ENCODE assay signal across 39 mouse cellular contexts in the genomic region with DNA sequence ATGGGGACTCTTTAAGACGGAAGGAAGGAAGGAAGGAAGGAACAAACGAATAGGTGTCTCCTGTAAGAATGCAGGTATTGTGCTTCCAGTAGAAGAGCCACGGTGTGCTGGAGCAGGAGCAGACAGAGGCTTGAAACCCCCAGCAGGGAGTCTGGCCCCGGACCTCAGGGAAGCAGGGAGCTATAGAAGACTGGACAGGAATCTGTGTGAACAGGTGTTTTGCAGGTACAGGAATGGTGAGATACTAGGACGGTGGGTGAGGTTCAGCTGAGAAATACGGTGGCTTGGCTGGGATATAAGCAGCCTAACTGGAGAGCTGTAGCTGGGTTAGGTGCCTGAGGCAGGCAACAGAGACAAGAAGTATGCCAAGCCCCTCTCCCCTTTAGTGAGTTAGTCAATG. TPM values are rescaled to one million over a fixed set of nuclear protein-coding genes. Genes with fewer than 3 reads are reported as not detected.
"Had no signal": no experiment of that assay in that cellular context is flagged by ENCODE, and none has a peak within 500 bp of the region (broad histone marks: within the 10 kb centered on the region; RNA-seq: fewer than 3 reads in every experiment).

No protein-coding gene starts in this region.

- DNase-seq: heart, postnatal 4 days; kidney, adult 11 months; kidney, adult 18-20 months; kidney, adult 2 months; kidney, adult 8-10 months; kidney, adult 9 months; kidney, postnatal 10 days; kidney, postnatal 14 days; kidney, postnatal 25 days; kidney, postnatal 36 days; kidney, postnatal 4 days; layer of hippocampus, adult 9-11 months; layer of hippocampus, postnatal 36 days had no signal

- H3K27me3 ChIP-seq: hindbrain, embryonic 12.5 days; hindbrain, embryonic 13.5 days; hindbrain, embryonic 15.5 days; intestine, embryonic 15.5 days; kidney, embryonic 15.5 days had no signal

- H3K9me3 ChIP-seq: heart, embryonic 15.5 days; hindbrain, embryonic 10.5 days; hindbrain, embryonic 12.5 days; hindbrain, embryonic 13.5 days; hindbrain, embryonic 15.5 days; intestine, embryonic 15.5 days; kidney, embryonic 15.5 days had no signal

- H3K4me1 ChIP-seq: hindbrain, embryonic 15.5 days had no signal

- H3K9ac ChIP-seq: heart, embryonic 13.5 days; heart, embryonic 15.5 days; hindbrain, embryonic 12.5 days; hindbrain, embryonic 13.5 days; hindbrain, embryonic 14.5 days; hindbrain, embryonic 15.5 days; intestine, embryonic 15.5 days; kidney, embryonic 15.5 days had no signal

- H3K4me3 ChIP-seq: heart, embryonic 13.5 days; heart, embryonic 15.5 days; hindbrain, embryonic 10.5 days; hindbrain, embryonic 12.5 days; hindbrain, embryonic 13.5 days; hindbrain, embryonic 15.5 days; intestine, embryonic 15.5 days; kidney, embryonic 15.5 days; layer of hippocampus, adult 2 months; left cerebral cortex, adult 2 months had no signal

- H3K27ac ChIP-seq: heart, embryonic 13.5 days; heart, embryonic 15.5 days; hindbrain, embryonic 10.5 days; hindbrain, embryonic 12.5 days; hindbrain, embryonic 13.5 days; hindbrain, embryonic 14.5 days; hindbrain, embryonic 15.5 days; hindbrain, postnatal 0 days; intestine, embryonic 15.5 days; kidney, embryonic 15.5 days; kidney, postnatal 0 days; left cerebral cortex, adult 2 months had no signal

- H3K4me2 ChIP-seq: heart, embryonic 11.5 days; heart, embryonic 13.5 days; heart, embryonic 15.5 days; hindbrain, embryonic 12.5 days; hindbrain, embryonic 13.5 days; hindbrain, embryonic 14.5 days; hindbrain, embryonic 15.5 days; intestine, embryonic 15.5 days; kidney, embryonic 15.5 days had no signal

- H3K36me3 ChIP-seq: heart, embryonic 13.5 days; heart, embryonic 15.5 days; hindbrain, embryonic 10.5 days; hindbrain, embryonic 12.5 days; hindbrain, embryonic 13.5 days; hindbrain, embryonic 15.5 days; intestine, embryonic 15.5 days; kidney, embryonic 15.5 days had no signal

- ATAC-seq: hindbrain, embryonic 16.5 days; hindbrain, postnatal 0 days; inflammation-experienced regulatory T-cells, adult 6 months; intestine, embryonic 15.5 days; intestine, embryonic 16.5 days; intestine, postnatal 0 days had no signal

RNA-seq across cellular contexts. Expression of a gene that starts 52.0 kb away (rescaled TPM):
- total RNA-seq: heart, postnatal 4 days; hematopoietic stem cell, adult 5-6 weeks; hindbrain, postnatal 0 days; layer of hippocampus, adult 18-20 months; layer of hippocampus, adult 2 months; layer of hippocampus, postnatal 25 days had no signal
- polyA plus RNA-seq: heart, embryonic 11.5 days; heart, embryonic 13.5 days; heart, embryonic 14.5 days; heart, embryonic 16.5 days; hindbrain, embryonic 10.5 days; hindbrain, embryonic 11.5 days; hindbrain, embryonic 12.5 days; hindbrain, embryonic 13.5 days; inflammation-experienced regulatory T-cells, adult 6 months; kidney, embryonic 14.5 days; kidney, embryonic 15.5 days; kidney, embryonic 16.5 days had no signal
